Mouse (Mus musculus): ENCODE data around the gene H2-Eb2. TPM values are rescaled to one million over a fixed set of nuclear protein-coding genes. Genes with fewer than 3 reads are reported as not detected.

The H2-Eb2 gene
- polyA plus RNA-seq, 1 experiment from 2014 or later: not detected

DNA sequence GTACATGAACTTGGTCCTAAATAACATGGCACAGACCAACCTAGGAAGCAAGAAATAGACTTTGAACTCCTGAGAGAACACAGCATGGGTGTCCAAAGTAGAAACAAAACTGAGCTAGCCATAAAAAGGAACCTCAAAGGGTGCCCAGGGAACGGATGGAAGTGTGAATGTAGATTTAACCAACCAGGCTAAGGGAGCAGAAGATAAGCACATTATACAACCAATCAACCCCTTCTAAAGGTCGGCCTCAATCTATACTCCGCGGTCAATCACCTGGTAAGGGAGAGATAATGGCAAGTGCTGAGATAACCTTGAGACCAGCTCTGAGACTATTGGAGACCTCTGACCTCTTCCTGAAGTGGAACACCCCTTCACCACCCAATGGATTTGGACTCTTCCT, 45.1 kb downstream of the H2-Eb2 start:
- no peak overlapping the region for H3K9ac ChIP-seq
- H3K4me2 ChIP-seq: no peak overlapping the region
- no peaks in the 10 kb centered on the region for H3K4me1 ChIP-seq
- no peaks in the 10 kb centered on the region for H3K9me3 ChIP-seq (replicated peaks)
- peaks cover 34% of the 10 kb centered on the region; the same call in 1 of the 2 replicates for H3K27me3 ChIP-seq (replicated peaks)
- no peak overlapping the region for H3K27ac ChIP-seq
- H3K4me3 ChIP-seq: no peak overlapping the region
- no peaks in the 10 kb centered on the region for H3K36me3 ChIP-seq
- 47% methylated on average over 4 of the region's 4 CpGs for WGBS (ENCODE audit: insufficient replicate concordance)
- ATAC-seq: no peak

- H3K9me3 ChIP-seq (replicated peaks): no peaks in the 10 kb centered on the region
- H3K4me1 ChIP-seq: no peaks in the 10 kb centered on the region
- no peak overlapping the region for H3K4me2 ChIP-seq
- no peak overlapping the region for H3K27ac ChIP-seq
- WGBS (ENCODE audit: insufficient replicate concordance): 58% methylated on average over 6 of the region's 6 CpGs
- H3K4me3 ChIP-seq: no peak overlapping the region
- ATAC-seq: no peak
- no peak overlapping the region for H3K9ac ChIP-seq
- peaks cover 41% of the 10 kb centered on the region; the same call in 1 of the 2 replicates for H3K27me3 ChIP-seq (replicated peaks)
- no peaks in the 10 kb centered on the region for H3K36me3 ChIP-seq
Observed at GRCm38 (mm10) chr17:34373055-34373709, 47.7 kb downstream of the H2-Eb2 start.

- no peak within 1 kb of the TSS for H3K4me3 ChIP-seq
- ATAC-seq: no peak
- no peaks in the 10 kb centered on the region for H3K4me1 ChIP-seq
- peaks cover 36% of the 10 kb centered on the region; the same call in 1 of the 2 replicates for H3K27me3 ChIP-seq (replicated peaks)
- H3K27ac ChIP-seq: no peak within 1 kb of the TSS
- 48% methylated on average over 2 of the region's 2 CpGs for WGBS (ENCODE audit: insufficient replicate concordance)
- H3K9ac ChIP-seq: no peak within 1 kb of the TSS
- H3K9me3 ChIP-seq (replicated peaks): no peaks in the 10 kb centered on the region
- H3K4me2 ChIP-seq: no peak within 1 kb of the TSS
- H3K36me3 ChIP-seq: no peaks in the 10 kb centered on the region
Observed at GRCm38 (mm10) chr17:34376847-34377246, 51.4 kb downstream of the H2-Eb2 start, which contains the start of gene Btnl1. Btnl1 (plus strand) TSS chr17:34377132.

DNA sequence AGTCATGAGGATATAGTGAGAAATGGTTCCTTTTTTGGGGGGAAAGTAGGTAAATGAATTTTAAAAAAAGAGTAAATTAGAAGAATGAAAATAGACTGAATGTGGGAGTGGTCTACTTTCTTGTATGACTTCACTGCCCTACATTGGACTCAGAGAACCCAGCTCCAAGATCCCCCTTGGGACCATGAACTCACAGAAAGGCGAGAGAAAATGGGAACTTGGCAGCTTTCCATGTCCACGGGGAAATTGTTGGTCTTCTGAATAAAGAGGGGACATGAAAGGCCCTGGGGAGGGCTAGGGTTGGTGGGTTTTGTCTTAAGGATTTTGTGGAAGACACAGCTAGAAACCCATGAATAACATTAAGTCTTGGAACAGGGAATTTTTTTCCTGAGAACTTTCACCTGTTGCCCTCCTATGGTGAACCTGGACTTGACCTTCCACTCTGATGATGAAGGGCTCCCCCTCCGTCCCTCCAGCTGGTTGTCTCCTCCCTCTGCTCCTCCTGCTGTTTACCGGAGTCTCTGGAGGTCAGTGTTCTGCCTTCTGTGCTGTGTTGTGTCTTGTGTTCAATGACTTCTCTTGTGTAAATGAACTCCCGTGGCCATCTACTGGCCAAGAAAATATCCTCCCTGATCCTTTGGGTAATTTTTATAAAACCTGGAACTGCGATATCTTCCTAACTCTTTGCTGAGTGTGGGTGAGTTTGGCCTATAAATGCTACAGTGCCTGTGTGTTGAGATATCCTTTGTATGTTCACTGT, 52.2 kb downstream of the H2-Eb2 start:
- Histone ChIP-seq H3K27me3 (replicated peaks) (peaks cover 33% of the 10 kb centered on the region; the same call in 1 of the 2 replicates), H3K36me3 (no peaks in the 10 kb centered on the region), H3K9me3 (replicated peaks) (no peaks in the 10 kb centered on the region), H3K27ac (no peak overlapping the region), H3K4me3 (no peak overlapping the region), H3K4me2 (no peak overlapping the region), H3K9ac (no peak overlapping the region), H3K4me1 (no peaks in the 10 kb centered on the region)
- no peak for ATAC-seq
- 47% methylated on average over 6 of the region's 6 CpGs for WGBS (ENCODE audit: insufficient replicate concordance)

DNA sequence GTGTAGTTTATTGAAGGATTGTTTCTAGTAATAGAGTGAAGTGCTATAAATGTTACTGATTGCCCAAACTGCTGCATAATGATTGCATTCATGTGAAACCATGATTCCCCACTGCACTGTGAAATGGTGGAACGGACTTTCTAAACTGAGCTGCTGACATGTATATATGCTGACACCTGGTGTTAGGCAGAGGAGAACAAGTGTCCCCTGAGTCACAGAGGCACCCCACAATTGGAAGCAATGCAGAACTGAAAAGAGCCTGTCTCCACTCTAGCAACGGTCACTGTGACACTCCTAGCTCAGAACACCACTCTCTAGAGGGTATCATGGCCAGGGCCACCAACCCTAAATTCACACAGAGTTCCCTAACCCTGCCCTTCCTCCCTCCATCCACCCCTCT, 53.3 kb downstream of the H2-Eb2 start:
- ATAC-seq: no peak

DNA sequence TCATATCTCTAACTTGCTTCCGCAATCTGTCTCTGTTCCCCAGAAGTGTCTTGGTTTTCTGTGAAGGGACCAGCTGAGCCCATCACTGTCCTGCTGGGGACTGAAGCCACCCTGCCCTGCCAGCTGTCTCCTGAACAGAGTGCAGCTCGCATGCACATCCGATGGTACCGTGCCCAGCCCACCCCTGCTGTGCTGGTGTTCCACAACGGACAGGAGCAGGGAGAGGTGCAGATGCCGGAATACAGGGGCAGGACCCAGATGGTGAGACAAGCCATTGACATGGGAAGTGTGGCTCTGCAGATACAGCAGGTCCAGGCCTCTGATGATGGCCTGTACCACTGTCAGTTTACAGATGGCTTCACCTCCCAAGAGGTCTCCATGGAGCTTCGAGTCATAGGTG, 54.0 kb downstream of the H2-Eb2 start:
- no peak for ATAC-seq
- WGBS (ENCODE audit: insufficient replicate concordance): 64% methylated on average over 7 of the region's 7 CpGs

More for the DNA sequence above, 53.3 kb downstream of the H2-Eb2 start:
- no peaks in the 10 kb centered on the region for H3K9me3 ChIP-seq (replicated peaks)
- H3K27ac ChIP-seq: no peak overlapping the region
- no peak overlapping the region for H3K4me2 ChIP-seq
- H3K36me3 ChIP-seq: no peaks in the 10 kb centered on the region
- H3K4me3 ChIP-seq: no peak overlapping the region
- WGBS (ENCODE audit: insufficient replicate concordance): 67% methylated on average over 2 of the region's 2 CpGs
- H3K4me1 ChIP-seq: no peaks in the 10 kb centered on the region
- peaks cover 23% of the 10 kb centered on the region; the same call in 1 of the 2 replicates for H3K27me3 ChIP-seq (replicated peaks)
- no peak overlapping the region for H3K9ac ChIP-seq

DNA sequence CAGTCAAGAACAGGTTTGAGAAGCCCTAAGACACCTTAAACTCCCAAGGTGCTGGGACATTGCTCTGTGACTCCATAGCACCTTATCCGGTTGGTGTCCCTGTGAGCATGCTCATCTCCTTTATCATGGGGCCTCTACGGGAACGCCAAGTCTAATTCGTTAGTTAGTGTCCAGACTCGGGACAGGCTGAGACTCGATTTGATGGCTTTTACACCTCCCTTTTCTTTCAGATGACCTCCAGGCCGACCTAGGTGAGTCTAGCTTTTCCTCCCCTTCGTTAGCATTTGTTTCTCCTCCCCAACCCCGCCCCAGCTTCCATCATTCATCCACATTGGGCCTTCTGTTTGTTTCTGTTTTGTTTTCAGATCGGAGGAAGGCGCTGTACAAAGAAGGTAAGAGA, 56.4 kb downstream of the H2-Eb2 start:
- no peaks in the 10 kb centered on the region for H3K4me1 ChIP-seq
- no peak overlapping the region for H3K9ac ChIP-seq
- no peak overlapping the region for H3K4me2 ChIP-seq
- no peak overlapping the region for H3K27ac ChIP-seq
- H3K9me3 ChIP-seq (replicated peaks): no peaks in the 10 kb centered on the region
- no peaks in the 10 kb centered on the region for H3K36me3 ChIP-seq
- ATAC-seq: no peak
- WGBS (ENCODE audit: insufficient replicate concordance): 66% methylated on average over 11 of the region's 11 CpGs
- no peak overlapping the region for H3K4me3 ChIP-seq
- H3K27me3 ChIP-seq (replicated peaks): peaks cover 14% of the 10 kb centered on the region; the same call in 1 of the 2 replicates

More for the DNA sequence above, 54.0 kb downstream of the H2-Eb2 start:
- Histone ChIP-seq H3K9ac (no peak overlapping the region), H3K4me1 (no peaks in the 10 kb centered on the region), H3K27me3 (replicated peaks) (peaks cover 16% of the 10 kb centered on the region; the same call in 1 of the 2 replicates), H3K4me3 (no peak overlapping the region), H3K36me3 (no peaks in the 10 kb centered on the region), H3K27ac (no peak overlapping the region), H3K4me2 (no peak overlapping the region), H3K9me3 (replicated peaks) (no peaks in the 10 kb centered on the region)

GRCm38 (mm10) chr17:34383212-34383611, 57.7 kb downstream of the H2-Eb2 start:
- Histone ChIP-seq H3K4me2 (no peak overlapping the region), H3K27me3 (replicated peaks) (0 out of 2 replicates have a peak, but pooled peaks cover 4% of the 10 kb centered on the region), H3K9me3 (replicated peaks) (no peaks in the 10 kb centered on the region), H3K36me3 (no peaks in the 10 kb centered on the region), H3K9ac (no peak overlapping the region), H3K4me1 (no peaks in the 10 kb centered on the region), H3K27ac (no peak overlapping the region), H3K4me3 (no peak overlapping the region)
- no peak for ATAC-seq
- 62% methylated on average over 7 of the region's 7 CpGs for WGBS (ENCODE audit: insufficient replicate concordance)

GRCm38 (mm10) chr17:34384699-34385098, 59.2 kb downstream of the H2-Eb2 start:
- WGBS (ENCODE audit: insufficient replicate concordance): 72% methylated on average over 3 of the region's 3 CpGs
- Histone ChIP-seq H3K4me2 (no peak overlapping the region), H3K9ac (no peak overlapping the region), H3K9me3 (replicated peaks) (no peaks in the 10 kb centered on the region), H3K27ac (no peak overlapping the region), H3K36me3 (no peaks in the 10 kb centered on the region), H3K4me1 (no peaks in the 10 kb centered on the region), H3K4me3 (no peak overlapping the region), H3K27me3 (replicated peaks) (peaks cover 4% of the 10 kb centered on the region; the same call in 1 of the 2 replicates)
- no peak for ATAC-seq

DNA sequence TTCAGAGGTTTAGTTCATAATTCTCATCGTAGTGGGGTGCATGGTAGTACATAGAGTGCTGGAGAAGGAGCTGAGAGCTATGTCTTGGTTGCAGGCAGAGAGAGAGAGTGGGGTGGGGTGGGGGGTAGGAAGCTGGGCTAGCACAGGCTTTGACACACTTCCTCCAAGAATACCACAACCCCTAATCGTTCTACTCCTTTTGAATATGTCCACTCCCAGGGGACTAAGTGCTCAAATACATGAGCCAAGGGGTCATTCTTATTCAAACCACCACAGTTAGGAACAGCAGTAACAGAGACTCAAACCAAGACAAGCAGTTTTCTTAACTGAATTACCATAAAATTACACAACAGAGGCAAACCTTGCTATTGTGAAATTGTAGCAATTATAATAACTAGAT, 61.2 kb downstream of the H2-Eb2 start:
- ATAC-seq: no peak
- Histone ChIP-seq H3K9me3 (replicated peaks) (no peaks in the 10 kb centered on the region), H3K4me2 (no peak overlapping the region), H3K27ac (no peak overlapping the region), H3K4me1 (no peaks in the 10 kb centered on the region), H3K9ac (no peak overlapping the region), H3K27me3 (replicated peaks) (peaks cover 9% of the 10 kb centered on the region), H3K4me3 (no peak overlapping the region), H3K36me3 (no peaks in the 10 kb centered on the region)
- whole genome bisulfite sequencing (ENCODE audit: insufficient replicate concordance): 36% methylated on average over 2 of the region's 2 CpGs

- Histone ChIP-seq H3K4me1 (0 out of 2 replicates have a peak, but pooled peaks cover 2% of the 10 kb centered on the region), H3K4me3 (no peak overlapping the region), H3K27me3 (replicated peaks) (peaks cover 22% of the 10 kb centered on the region), H3K9ac (no peak overlapping the region), H3K4me2 (no peak overlapping the region), H3K9me3 (replicated peaks) (no peaks in the 10 kb centered on the region), H3K36me3 (no peaks in the 10 kb centered on the region), H3K27ac (no peak overlapping the region)
- no peak for ATAC-seq
- WGBS (ENCODE audit: insufficient replicate concordance): 29% methylated on average over 4 of the region's 4 CpGs
Observed at GRCm38 (mm10) chr17:34388513-34388912, 63.0 kb downstream of the H2-Eb2 start.
